Mouse (Mus musculus) hematopoietic stem cell, adult 5-6 weeks (primary cell): ENCODE results near the gene Zfp52. TPM values are rescaled to one million over a fixed set of nuclear protein-coding genes. Genes with fewer than 3 reads are reported as not detected.

Source experiments
- ATAC-seq, 2 experiments: fragments of 125-278 bp in 1 of 2; replicated peaks in 1 of 2; 2 replicates each; pipeline ENCODE4 v1.8.0; 2016 to 2017; ENCODE audit warnings: inconsistent platforms in 2 of 2, mild to moderate bottlenecking in 2 of 2, moderate number of reproducible peaks in 2 of 2, low read depth in 1 of 2, moderate TSS enrichment in 1 of 2; ENCODE audit not compliant: low FRiP score in 2 of 2, poor library complexity in 2 of 2, severe bottlenecking in 2 of 2, insufficient read depth in 1 of 2, low TSS enrichment in 1 of 2
- total RNA-seq: library from RNA; stranded (forward); fragments of 172-1452, 232-1000 nt; gene quantifications from 2 replicates; pipeline ENCODE4 v1.2.3, GENCODE M21; 2017

Zfp52 gene
- total RNA-seq: 37.0 and 59.6 TPM in 2 replicates

GRCm38 (mm10) chr17:21535096-21536001 lies at the start of gene Zfp52:
Gene Zfp52 (plus strand): TSS chr17:21535539.
- ATAC-seq: peak; percentile 73 to 76

- ATAC-seq: peak; percentile 100
Observed at GRCm38 (mm10) chr17:21488760-21489499, 46.4 kb upstream of the Zfp52 start, which contains the start of gene Zfp53. Gene Zfp53 (plus strand): TSS chr17:21488998.

- no peak for ATAC-seq
Observed at GRCm38 (mm10) chr17:21489500-21490001, 45.8 kb upstream of the Zfp52 start.

GRCm38 (mm10) chr17:21501365-21501764 lies 34.0 kb upstream of the Zfp52 start:
- no peak for ATAC-seq

- no peak; a peak in 1 of 4 replicates for ATAC-seq
Observed at GRCm38 (mm10) chr17:21504524-21504923, 30.8 kb upstream of the Zfp52 start.

GRCm38 (mm10) chr17:21506258-21506657 lies 29.1 kb upstream of the Zfp52 start:
- ATAC-seq: no peak

- no peak for ATAC-seq
Observed at GRCm38 (mm10) chr17:21509756-21510155, 25.6 kb upstream of the Zfp52 start.

- ATAC-seq: peak; percentile 73 to 86
Observed at GRCm38 (mm10) chr17:21515403-21516105, 19.8 kb upstream of the Zfp52 start.

- ATAC-seq: peak; percentile 95
Observed at GRCm38 (mm10) chr17:21516201-21517129, 18.9 kb upstream of the Zfp52 start.

- peak; percentile 0 to 4; a peak in 1 of 4 replicates for ATAC-seq
Observed at GRCm38 (mm10) chr17:21517130-21517671, 18.1 kb upstream of the Zfp52 start.

GRCm38 (mm10) chr17:21526270-21526669 lies 9.1 kb upstream of the Zfp52 start:
- ATAC-seq: no peak

- no peak for ATAC-seq
Observed at GRCm38 (mm10) chr17:21530645-21531330, 4.6 kb upstream of the Zfp52 start.

GRCm38 (mm10) chr17:21531621-21532020 lies 3.7 kb upstream of the Zfp52 start:
- ATAC-seq: no peak

GRCm38 (mm10) chr17:21532101-21532951 lies 3.0 kb upstream of the Zfp52 start:
- ATAC-seq: peak; percentile 47 to 59

GRCm38 (mm10) chr17:21533961-21534360 lies 1.4 kb upstream of the Zfp52 start:
- no peak for ATAC-seq
